Mouse (Mus musculus) urinary bladder, adult 18-20 months (tissue): ENCODE data around the gene Rap1gds1.

Experiments
- DNase-seq, 2 experiments: peaks; one replicate each; pipeline ENCODE4 v3.0.0; 2022; ENCODE audit warnings: low spot score in 2 of 2, mixed read lengths in 2 of 2

Gene Rap1gds1

DNA sequence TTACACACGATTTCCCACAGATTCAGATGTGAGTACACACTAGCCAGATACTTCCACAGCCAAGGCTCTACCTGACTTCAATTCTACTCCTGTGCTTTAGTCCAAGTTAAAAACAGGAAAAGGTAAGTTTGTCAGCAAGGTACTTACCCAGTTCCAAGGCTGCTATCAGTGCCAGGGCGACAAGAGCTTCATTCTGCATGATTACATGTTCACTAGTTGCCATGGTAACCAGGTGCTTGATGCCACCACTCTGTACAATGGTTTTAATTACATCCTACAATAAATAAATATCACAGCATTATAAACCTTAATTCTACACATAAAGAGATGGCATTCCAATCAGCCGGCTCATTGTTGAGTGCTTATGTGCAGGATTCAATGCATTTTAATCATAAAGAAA, 129.5 kb downstream of the Rap1gds1 start:
- DNase-seq = no peak

DNA sequence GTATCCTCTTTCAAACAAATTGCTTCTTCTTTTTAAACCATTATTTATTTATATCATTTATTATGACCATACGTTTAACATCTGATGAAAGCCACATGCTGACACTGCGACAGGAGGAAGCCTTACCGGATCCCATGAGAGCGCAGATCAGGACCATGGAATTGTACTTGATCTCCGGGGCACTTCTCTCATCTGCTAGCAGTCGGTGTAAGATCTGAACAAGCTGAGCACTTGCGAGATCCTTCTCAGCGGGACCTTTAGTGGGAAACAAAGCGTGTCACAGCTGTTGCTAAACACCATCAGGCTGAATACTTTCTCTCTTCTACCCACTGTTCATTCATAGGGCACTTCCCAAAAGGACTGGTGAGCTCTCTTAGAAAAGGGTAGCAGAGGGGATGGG, 133.4 kb downstream of the Rap1gds1 start:
- no peak for DNase-seq

DNA sequence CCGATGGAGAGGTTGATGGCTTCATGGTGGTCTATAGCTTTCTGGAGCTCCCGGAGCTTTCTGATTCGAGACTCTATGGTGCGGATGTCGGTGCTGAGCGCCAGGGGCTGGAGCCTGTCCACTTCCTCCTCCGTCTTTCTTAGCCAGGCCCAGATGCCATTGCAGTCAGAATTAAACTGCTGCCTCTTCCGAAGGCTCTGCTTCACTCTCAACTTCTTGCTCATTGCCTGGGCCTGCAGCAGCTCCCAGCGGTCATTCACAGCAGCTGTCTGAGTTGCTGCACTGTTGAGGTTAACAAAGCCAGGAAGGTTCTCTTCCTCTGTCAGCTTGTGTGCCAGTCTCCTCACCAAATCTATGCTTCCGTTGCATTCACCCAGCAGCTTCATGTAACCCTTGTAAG, 137.8 kb downstream of the Rap1gds1 start:
- no peak for DNase-seq

DNA sequence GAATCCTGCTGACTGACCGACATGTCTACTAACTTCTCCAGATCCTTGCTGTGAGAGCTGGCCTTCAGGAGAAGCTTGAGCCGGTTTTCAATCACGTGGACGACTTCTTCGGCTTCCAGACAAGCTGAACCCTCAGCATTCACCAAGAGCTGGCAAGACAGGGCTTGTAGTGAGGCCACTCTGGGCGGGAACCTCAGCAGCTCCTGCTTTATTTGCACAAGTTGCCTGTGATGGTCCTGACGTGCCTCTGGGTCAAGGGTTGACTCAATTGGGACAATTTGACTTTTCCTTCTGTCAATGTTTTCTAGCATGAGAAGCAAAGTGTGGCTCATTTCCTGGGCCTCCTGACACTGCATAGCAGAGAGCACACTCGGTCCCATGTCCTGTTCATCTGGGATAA, 138.2 kb downstream of the Rap1gds1 start:
- peak; percentile 23 to 49 for DNase-seq

DNA sequence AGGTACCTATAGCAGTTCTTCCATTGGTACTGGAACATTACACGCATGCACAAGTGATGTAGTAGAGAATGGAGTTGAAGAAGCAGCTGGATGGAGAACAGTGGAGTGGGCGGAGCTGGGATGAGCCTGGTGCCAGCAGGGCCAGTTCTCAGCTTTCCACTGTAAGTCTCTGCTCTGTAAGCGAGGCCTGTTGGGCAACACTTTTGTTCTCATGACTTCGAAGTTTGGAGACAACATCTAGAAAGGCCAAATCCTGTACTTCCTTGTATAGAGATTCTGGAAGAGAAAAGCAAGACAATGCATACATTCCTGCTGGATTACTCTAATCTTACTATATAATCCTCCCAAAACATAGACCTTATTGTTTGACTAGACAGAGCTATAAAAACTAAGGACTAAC, 147.6 kb downstream of the Rap1gds1 start:
- no peak for DNase-seq

DNA sequence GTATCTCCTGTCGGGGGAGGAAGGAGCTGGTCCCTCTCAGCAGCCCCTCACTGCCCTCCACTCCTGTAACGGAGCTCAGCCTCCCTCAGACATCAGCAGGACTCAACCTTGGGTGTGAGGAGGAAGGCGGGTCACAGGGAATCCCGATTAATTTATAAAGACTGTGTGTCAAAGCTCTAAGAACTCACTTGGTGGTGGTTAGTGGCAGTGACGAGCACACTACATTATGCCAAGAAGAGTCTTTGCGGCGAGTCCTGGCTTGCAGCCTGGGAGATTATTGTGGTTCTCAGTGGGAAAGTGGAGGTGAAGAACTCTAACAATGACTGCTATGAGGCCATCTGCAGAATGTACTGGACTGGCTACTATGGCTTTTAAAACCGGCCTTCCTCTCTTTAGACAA, 148.8 kb downstream of the Rap1gds1 start:
- no peak for DNase-seq

DNA sequence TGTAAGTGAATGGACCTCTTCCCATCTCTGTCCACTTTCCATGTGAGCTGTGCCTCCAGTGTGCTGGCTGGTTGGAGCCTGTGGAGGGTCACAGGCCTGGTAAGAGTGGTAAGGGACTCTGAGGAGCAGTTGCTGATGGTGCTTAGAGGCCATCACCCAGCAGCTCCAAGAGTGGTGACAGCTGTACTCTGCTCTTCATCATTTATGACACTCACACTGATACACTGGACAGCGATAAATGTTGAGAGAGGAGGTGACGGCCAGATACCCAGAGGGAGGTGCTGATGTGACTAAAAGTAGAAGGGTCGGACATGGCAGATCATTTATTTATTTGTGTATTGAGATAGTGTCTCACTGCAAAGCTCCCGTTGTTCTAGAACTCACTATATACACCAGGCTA, 156.8 kb downstream of the Rap1gds1 start:
- DNase-seq = no peak

DNA sequence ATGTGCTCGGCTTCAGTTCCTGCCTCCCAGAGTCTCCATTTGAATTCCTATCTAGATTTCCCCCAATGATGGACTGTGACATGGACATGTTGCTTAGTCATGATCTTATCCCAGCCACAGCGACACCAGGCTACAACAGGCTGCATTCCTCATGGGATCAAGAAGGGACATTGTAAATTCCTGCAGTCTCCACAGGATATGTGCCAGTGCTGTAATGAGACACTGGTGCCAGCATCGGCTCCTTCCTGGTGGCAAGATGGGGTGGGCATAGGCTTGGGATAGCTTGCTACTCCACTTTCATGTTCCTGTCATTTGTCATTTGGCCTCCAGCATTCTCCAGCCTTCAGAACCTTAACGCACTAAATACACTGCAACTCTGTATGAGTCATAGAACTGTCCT, 158.0 kb downstream of the Rap1gds1 start:
- no peak for DNase-seq

DNA sequence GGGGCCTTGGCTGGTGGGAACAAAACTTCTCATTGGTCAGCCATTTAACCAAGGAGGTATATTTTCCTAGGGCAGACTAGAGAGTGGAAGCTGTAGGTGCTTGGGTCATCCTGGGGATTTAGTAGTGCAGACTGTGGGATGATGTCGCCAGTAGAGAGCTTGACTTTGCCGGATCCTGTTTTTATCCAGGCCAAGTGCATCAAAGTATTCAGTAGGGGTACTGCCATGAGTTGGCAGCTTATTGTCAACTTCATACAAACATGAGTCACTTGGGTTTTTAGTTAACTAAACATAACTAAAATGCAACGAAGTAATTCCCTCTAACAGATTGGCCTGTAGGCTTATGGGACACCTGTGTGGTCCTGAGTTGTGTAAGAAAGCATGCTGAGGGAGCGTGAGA, 158.4 kb downstream of the Rap1gds1 start:
- DNase-seq = no peak

DNA sequence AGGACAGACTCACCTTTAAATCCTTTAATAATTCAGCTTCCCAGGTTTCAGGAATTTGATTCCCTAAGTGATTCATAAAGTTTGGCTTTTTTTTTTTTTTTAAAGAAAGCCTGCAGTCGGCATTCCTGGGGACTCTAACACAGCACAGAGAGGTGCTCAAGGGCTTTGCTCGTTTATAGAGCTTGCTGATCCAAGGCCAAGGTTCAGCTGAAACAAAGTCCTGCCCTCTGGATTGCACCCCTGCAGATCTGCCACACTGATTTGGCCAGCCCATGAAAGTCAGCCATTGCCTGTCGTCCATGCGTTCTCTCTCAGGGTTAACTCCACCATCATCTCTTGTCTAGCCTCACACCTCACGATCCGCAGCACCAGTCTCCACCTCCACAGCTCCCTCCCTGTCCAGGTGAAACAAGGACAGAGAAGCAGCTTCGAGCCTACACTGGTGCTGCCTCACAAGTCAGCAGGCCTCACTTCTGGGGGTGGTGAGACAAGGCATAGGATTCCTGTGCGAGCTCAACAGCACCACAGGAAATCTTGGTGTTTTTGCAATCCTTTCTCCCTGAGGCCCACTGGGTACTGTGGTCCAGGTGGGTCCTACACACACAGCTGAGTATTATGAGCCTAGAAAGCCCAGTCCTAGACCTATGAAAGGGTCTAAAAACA, 160.2 kb downstream of the Rap1gds1 start:
- DNase-seq = no peak

DNA sequence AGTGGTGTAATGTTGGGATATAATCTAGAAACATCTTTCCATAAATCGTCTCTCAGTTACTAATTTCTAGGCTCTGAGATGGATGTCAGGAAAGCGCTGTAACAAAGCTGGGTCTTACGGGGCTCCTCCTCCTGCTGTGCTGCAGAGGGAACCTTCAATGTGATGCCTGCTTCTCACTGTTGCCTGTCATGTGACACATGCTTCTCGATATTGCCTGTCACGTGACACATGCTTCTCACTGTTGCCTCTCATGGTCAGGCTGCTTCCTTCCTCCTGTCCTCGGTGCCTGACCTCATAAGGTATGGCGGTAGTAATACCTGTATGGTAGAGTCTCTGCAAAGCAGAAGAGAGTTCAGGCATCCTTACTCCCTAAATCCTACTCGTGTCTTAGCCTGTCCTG, 162.5 kb downstream of the Rap1gds1 start:
- no peak for DNase-seq

DNA sequence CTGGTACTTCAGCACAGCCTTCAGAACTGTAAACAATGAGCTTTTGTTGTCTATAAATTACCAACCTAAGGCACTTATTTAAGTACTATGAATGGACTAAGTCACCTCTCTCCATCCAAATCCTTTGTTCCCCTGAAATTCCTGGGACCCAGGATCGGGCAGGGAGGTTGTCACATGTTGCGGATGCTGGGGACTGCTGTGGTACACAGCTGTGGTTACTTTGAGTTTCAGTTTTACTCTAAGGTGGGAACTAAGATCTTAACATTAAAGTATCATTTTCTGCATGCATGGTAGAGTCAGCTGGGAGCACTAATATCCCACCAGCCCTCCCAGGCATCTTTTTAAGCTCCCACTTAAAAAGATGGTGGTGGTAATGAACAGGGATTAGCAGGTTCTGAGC, 165.7 kb downstream of the Rap1gds1 start:
- DNase-seq = no peak

DNA sequence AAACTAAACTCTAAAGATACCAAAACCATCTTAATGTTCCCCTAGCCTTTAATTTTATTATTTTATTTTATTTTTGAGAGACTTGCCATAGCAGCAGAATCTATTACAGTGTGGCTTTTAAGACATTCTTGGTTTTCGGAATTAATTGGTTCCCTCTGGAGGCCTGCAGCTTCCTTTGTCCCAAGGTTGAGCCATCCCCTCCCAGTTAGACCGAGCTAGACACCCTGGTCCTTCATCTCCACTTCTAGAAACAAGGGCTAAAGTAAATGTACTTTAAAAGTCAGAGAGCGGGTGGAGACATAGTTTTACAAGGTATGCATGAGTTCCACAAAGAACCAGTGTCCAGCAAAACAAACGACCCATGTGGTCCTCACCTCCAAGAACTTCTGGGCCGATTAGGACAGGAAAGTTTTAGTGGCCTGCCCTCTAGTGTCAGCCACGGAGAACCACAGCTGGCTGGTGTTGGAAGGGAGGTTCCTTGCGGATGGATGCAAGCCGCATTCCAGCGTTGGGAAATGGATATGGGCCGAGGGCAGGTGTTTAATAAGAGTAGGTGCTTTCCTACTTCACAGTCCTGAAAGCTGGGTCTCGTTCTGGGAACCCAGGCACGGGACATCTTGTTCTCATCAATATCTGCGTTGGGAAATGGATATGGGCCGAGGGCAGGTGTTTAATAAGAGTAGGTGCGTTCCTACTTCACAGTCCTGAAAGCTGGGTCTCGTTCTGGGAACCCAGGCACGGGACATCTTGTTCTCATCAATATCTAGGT, 168.7 kb downstream of the Rap1gds1 start:
- DNase-seq = peak; percentile 43 to 60

DNA sequence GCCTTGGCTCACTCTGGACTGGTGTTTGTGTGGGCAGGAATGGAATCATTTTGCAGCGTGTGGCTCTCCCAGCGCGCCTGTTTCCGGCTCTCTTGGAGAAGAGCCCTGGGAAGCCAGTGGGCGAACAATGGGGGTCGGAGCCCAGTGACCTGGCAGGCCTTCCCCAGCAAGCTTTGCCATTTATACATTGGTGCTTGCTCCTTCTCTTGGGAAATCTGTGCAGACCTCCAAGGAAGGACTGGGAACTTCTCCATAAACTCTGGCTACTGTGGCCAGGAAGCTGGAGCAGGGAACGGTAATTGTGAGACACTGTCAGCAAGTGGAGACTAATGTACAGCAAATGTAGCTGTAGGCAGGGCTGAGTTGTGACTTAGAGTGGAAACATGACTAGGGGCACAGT, 169.3 kb downstream of the Rap1gds1 start:
- DNase-seq = no peak

DNA sequence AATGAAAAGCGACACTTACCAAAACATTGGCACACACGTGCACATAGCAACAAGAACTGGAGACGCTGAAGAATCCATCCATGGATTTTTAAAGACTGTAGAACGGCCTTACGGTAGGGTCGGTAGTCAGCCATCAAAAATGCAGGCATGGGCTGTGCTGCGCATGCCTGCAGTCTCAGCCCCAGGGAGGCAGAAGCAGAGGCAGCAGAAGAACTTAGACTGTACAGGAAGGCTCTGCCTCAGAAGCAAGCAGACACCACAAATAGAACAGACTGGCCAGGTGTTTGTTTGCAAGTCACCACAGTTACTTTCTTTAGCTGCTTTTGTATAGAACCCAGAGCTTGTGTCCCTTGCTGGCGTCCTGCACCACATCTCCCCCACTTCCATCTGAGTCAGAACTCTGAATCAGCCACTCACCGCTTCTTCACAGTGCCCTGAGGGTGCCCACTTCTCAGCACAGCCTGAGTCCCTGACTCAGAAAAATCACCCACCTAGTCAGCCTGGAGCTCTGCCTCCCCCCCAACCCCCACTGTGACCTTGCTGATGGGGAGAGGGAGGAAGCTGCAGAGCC, 174.3 kb downstream of the Rap1gds1 start:
- DNase-seq = no peak

DNA sequence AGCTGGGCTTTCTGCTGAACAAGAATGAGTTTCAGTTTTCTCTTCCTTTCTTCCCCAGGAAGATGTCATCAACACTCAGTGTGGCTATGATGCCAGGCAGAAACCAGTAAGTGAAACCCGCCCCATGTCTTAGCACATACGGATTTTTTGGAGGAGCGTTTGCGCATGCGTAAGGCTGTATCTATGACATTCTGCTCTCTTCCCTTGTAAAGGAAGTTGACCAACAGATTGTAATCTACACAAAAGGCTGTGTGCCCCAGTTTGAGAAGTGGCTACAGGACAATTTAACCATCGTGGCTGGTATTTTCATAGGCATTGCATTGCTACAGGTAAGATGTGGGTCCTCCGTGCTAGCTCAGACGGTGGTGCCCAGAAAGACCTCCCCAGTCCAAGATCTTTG, 176.9 kb downstream of the Rap1gds1 start:
- no peak for DNase-seq

DNA sequence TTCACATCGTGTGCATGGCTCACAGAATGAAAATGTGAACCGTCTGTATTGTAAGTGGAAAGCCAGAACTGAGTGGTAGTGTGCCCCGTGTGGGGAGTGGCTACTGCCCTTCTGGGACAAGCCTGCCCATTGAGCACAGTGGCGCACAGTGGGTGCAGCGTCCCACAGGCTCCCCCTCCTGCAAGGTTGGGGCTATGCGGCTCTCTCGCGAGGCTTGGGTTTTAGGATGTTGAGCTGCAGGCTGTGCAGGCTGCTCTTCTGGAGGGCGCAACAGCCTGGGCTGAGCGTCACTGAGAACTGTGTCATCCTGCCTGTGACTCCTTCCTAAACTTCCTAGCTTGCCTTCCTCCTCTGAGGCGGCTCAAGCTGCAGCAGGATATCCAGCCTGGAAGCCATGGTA, 177.5 kb downstream of the Rap1gds1 start:
- no peak for DNase-seq

DNA sequence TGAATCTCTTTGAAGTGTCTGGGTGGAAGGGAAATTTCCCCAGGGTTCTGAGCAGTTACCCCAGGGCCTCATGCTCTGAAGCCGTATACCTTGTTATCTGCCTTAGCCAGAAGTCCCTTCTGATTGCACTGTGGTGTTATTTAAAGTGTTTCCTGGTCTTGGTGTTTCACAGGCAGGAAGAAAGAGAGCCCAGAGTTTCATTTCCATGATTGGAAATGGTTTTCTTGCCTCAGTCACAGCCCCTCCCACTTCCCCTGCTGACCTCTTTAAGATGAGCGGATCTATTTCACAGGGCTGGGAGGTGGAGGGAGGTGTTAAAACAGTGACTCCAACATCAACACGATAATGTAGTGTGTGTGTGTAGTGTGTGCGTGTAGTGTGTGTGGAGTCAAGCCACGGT, 181.5 kb downstream of the Rap1gds1 start:
- DNase-seq = no peak

DNA sequence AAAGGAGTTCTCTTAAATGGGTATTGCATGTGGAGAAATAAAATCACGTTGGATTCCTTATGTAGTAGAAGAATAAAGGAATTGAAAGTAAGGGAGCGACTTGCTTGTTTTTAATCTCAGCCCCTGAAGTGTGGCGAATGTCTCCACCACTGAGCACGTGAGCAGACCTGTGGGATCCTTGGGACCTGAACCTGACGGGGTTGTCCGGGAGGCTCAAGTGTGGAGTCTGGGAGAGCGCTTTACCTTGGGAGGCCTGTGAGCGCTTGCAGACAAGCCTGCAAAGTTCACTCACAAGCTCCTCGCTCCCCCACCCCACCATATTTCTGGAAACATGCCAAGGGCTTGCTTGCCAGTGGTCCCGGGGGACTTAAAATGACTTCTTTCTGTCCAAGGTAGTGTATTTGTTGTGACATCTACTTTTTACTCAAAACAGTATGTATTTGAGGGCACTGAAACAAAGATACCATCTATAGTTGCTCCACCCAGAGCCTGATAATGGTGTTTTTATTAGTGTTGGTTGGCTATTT, 185.2 kb downstream of the Rap1gds1 start:
- no peak for DNase-seq

DNA sequence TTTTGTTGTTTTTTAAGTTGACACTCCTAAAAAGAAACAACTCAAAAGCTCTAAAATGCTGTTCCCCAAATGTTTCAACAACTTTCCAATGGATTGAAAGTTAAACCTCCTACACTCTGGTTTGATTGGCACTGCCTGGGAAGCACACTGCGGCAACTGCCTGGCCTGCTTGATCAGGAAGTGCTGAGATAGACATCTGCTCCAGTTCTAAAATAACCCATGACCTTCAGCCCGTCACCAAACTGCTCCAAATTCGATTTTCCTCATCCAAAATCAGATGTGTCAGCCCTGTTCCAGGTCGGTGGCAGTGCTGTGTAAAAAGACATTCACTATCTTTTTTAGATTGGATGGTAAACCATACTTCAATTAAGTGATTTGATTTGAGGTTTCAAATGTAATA, 185.8 kb downstream of the Rap1gds1 start:
- no peak for DNase-seq

DNA sequence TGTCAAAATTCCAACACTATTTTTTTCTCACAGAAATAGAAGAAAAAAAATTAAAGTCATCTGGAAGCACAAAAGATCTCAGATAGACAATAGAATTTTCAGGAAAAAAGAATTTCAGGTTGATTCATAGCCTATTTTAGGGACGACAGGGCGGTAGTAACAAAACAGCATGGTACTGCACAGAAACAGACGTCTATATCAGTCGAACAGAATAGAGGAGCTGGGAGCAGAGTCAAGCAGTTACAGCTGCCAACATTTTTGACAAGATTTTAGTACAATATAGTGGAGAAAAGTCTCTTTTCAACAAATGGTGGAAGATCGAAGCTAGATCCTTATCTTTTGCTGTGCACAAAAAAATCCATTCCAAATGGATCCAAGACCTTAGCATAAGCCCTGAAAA, 188.9 kb downstream of the Rap1gds1 start:
- DNase-seq = no peak

DNA sequence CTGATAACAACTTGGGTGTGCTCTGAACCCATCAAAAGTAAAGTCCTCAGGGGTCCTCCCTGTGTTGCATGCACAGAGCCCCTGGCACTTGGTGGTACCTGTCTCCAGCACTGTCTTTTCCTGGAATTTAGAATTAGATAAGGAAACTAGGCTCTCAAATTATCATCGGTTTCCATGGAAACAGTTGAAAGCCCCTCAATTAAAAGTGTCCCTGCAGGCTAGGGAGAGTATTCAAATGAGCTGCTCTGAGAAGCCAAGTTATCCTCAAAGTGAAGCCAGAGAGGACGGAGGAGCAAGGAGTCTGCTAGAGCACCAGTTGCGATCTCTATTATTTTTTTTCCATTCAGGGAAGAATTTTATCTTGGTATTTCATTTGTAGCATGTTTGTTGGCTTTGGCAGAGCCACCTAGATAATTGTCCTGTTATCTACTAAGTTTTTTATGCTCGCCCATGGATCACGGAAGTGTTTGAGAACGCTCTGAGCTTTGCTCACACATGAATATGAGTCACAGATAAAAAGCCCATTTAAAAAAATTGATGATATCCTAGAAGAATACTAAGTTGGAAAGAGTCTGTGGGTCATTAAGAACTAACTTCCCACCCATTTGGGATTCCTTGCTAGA, 193.2 kb downstream of the Rap1gds1 start:
- no peak for DNase-seq
